11 mouse cellular contexts compared by ENCODE assay signal in genomic region chr3:88756276-88756675, GRCm38 (mm10). TPM values are rescaled to one million over a fixed set of nuclear protein-coding genes. Genes with fewer than 3 reads are reported as not detected.
DNase-seq lines count a peak whose midpoint lies in the region; ATAC-seq and TF ChIP-seq lines count a peak whose summit lies in the region.
"Had no signal": no experiment of that assay in that cellular context is flagged by ENCODE, and none has a peak within 500 bp of the region (broad histone marks: within the 10 kb centered on the region; RNA-seq: fewer than 3 reads in every experiment).

No protein-coding gene starts in this region.

- H3K36me3 ChIP-seq in stomach, embryonic 14.5 days (ENCODE audit: control insufficient read depth, insufficient read depth, low read length): no peaks in the 10 kb centered on the region
- H3K36me3 ChIP-seq in stomach, postnatal 0 days (ENCODE audit: control insufficient read depth, insufficient read depth, low read length): no peaks in the 10 kb centered on the region
- H3K36me3 ChIP-seq in midbrain, embryonic 10.5 days: peaks cover 98% of the 10 kb centered on the region

- H3K4me1 ChIP-seq in stomach, embryonic 14.5 days (ENCODE audit: control insufficient read depth, insufficient read depth, low read length): no peaks in the 10 kb centered on the region
- peaks cover 5% of the 10 kb centered on the region; the same call in 1 of the 2 replicates for H3K4me1 ChIP-seq in stomach, postnatal 0 days (replicated peaks; ENCODE audit: control insufficient read depth, insufficient read depth)
- peaks cover 38% of the 10 kb centered on the region for H3K4me1 ChIP-seq in midbrain, embryonic 10.5 days

- 40% methylated on average over 4 of the region's 4 CpGs for WGBS in stomach, embryonic 14.5 days
- WGBS in stomach, postnatal 0 days: 45% methylated on average over 4 of the region's 4 CpGs
- 77% methylated on average over 4 of the region's 4 CpGs for WGBS in midbrain, embryonic 10.5 days

- no peak for ATAC-seq in stomach, embryonic 14.5 days (ENCODE audit: insufficient number of reproducible peaks, insufficient read depth, low FRiP score, low read depth)
- no peak for ATAC-seq in stomach, postnatal 0 days (ENCODE audit: low FRiP score, low TSS enrichment)

- no peaks in the 10 kb centered on the region for H3K27me3 ChIP-seq in stomach, embryonic 14.5 days (ENCODE audit: control insufficient read depth, insufficient read depth, low read length)
- no peaks in the 10 kb centered on the region for H3K27me3 ChIP-seq in stomach, postnatal 0 days (ENCODE audit: control insufficient read depth, insufficient read depth, low read length)
- H3K27me3 ChIP-seq in midbrain, embryonic 10.5 days (ENCODE audit: low read depth, poor library complexity, severe bottlenecking): no peaks in the 10 kb centered on the region

- H3K9me3 ChIP-seq in stomach, embryonic 14.5 days (ENCODE audit: control insufficient read depth, low read depth, low read length): no peaks in the 10 kb centered on the region
- H3K9me3 ChIP-seq in stomach, postnatal 0 days (ENCODE audit: control insufficient read depth, low read length): no peaks in the 10 kb centered on the region
- H3K9me3 ChIP-seq in midbrain, embryonic 10.5 days (replicated peaks): no peaks in the 10 kb centered on the region

- peak; percentile 40 for DNase-seq in embryo, embryonic 10 days (ENCODE audit: low spot score)
- no peak for DNase-seq in embryo, embryonic 9.5 days (ENCODE audit: extremely low spot score)
- DNase-seq in stomach, postnatal 0 days (ENCODE audit: low spot score): no peak
- no peak for DNase-seq in midbrain, embryonic 10.5 days (ENCODE audit: low spot score)
- no peak for DNase-seq in ovary, postnatal 10 days (ENCODE audit: low spot score)
- DNase-seq in c-Kit-positive CD71-positive TER-119-positive erythroid progenitor cells, embryonic 14.5 days (ENCODE audit: low spot score): no peak
- no peak for DNase-seq in thymus, postnatal 36 days
- DNase-seq: B cell, adult 2 months; cerebellum, postnatal 36 days; heart, adult 18-20 months had no signal

- H3K9ac ChIP-seq in stomach, embryonic 14.5 days (replicated peaks; ENCODE audit: low read depth, low read length): no peak overlapping the region
- no peak overlapping the region for H3K9ac ChIP-seq in stomach, postnatal 0 days (ENCODE audit: low read length)

- TF ChIP-seq CTCF in stomach, postnatal 0 days (IDR thresholded peaks at IDR 0.05; ENCODE audit: low read depth): no peak

- H3K4me3 ChIP-seq in stomach, embryonic 14.5 days (ENCODE audit: low read depth, low read length): no peak overlapping the region
- no peak overlapping the region for H3K4me3 ChIP-seq in stomach, postnatal 0 days (ENCODE audit: low read depth, low read length)
- 0 out of 2 replicates have a peak overlapping the region, but pooled peaks have one; percentile 6 for H3K4me3 ChIP-seq in midbrain, embryonic 10.5 days

- TF ChIP-seq EP300 in stomach, postnatal 0 days (optimal IDR thresholded peaks at IDR 0.05): no peak

- no peak overlapping the region for H3K4me2 ChIP-seq in stomach, embryonic 14.5 days (replicated peaks; ENCODE audit: low read depth, low read length)
- H3K4me2 ChIP-seq in stomach, postnatal 0 days (replicated peaks; ENCODE audit: low read depth): no peak overlapping the region

- H3K27ac ChIP-seq in stomach, embryonic 14.5 days (ENCODE audit: low read length): peak overlapping the region; percentile 44; the same call in 1 of the 2 replicates
- H3K27ac ChIP-seq in stomach, postnatal 0 days (replicated peaks): no peak overlapping the region
- H3K27ac ChIP-seq in midbrain, embryonic 10.5 days (replicated peaks): peak overlapping the region; percentile 92

RNA-seq across cellular contexts. Expression of gene Syt11, which starts 18.7 kb away (rescaled TPM):
- polyA plus RNA-seq in stomach, embryonic 14.5 days (2014; fragmentation: Nextera tagmentation; extraction: Ambion mirVana): 27.7 and 29.3 TPM in 2 replicates
- 9.6 and 10.1 TPM in 2 replicates for polyA plus RNA-seq in stomach, postnatal 0 days (2015; fragmentation: Nextera tagmentation; extraction: Ambion mirVana)
- 129 and 187 TPM in 2 replicates for polyA plus RNA-seq in midbrain, embryonic 10.5 days (2016; fragmentation: Nextera tagmentation; extraction: Ambion mirVana)

RNA-seq across cellular contexts. Expression of gene Rit1, which starts 39.6 kb away (rescaled TPM):
- polyA plus RNA-seq in stomach, embryonic 14.5 days (2014; fragmentation: Nextera tagmentation; extraction: Ambion mirVana): 63.4 and 73.9 TPM in 2 replicates
- polyA plus RNA-seq in stomach, postnatal 0 days (2015; fragmentation: Nextera tagmentation; extraction: Ambion mirVana): 85.5 and 86.9 TPM in 2 replicates
- polyA plus RNA-seq in midbrain, embryonic 10.5 days (2016; fragmentation: Nextera tagmentation; extraction: Ambion mirVana): 38.9 and 43.8 TPM in 2 replicates
